Mouse (Mus musculus) limb, embryonic 15.5 days (tissue): ENCODE data around the gene Vegfa. TPM values are rescaled to one million over a fixed set of nuclear protein-coding genes. Genes with fewer than 3 reads are reported as not detected.

Source experiments
- ATAC-seq: fragments of 200-750 bp; cut with Nextera tagmentation; 2 replicates; pipeline ENCODE4 v1.8.0; 2017; ENCODE audit warnings: low read depth, moderate TSS enrichment; ENCODE audit not compliant: insufficient number of reproducible peaks, low FRiP score, low TSS enrichment
- H3K27ac ChIP-seq: fragments of 300-500 bp; sonication (generic); 2 replicates; pipeline ENCODE4 v1.5.1; 2015; ENCODE audit warnings: moderate library complexity, mild to moderate bottlenecking, inconsistent platforms
- H3K27me3 ChIP-seq: fragments of 300-500 bp; sonication (generic); 2 replicates; pipeline ENCODE4 v1.6.1; 2015; ENCODE audit warnings: inconsistent platforms
- H3K36me3 ChIP-seq: fragments of 300-500 bp; sonication (generic); 2 replicates; pipeline ENCODE4 v1.6.1; 2015; ENCODE audit warnings: inconsistent platforms
- H3K4me1 ChIP-seq: fragments of 300-500 bp; sonication (generic); 2 replicates; pipeline ENCODE4 v1.6.1; 2015; ENCODE audit warnings: inconsistent platforms
- H3K4me2 ChIP-seq: fragments of 300-500 bp; sonication (generic); 2 replicates; pipeline ENCODE4 v1.6.1; 2015; ENCODE audit warnings: mild to moderate bottlenecking, inconsistent platforms
- H3K4me3 ChIP-seq: fragments of 300-500 bp; sonication (generic); 2 replicates; pipeline ENCODE4 v1.5.1; 2015; ENCODE audit warnings: mild to moderate bottlenecking, inconsistent platforms
- H3K9ac ChIP-seq: fragments of 300-500 bp; sonication (generic); 2 replicates; pipeline ENCODE4 v1.6.1; 2015; ENCODE audit warnings: inconsistent platforms
- H3K9me3 ChIP-seq: fragments of 300-500 bp; sonication (generic); 2 replicates; pipeline ENCODE4 v1.6.1; 2016; ENCODE audit warnings: inconsistent platforms
- WGBS: fragments of 180-500 bp; shearing (Covaris S2); methylation state at CpG from one replicate; pipeline ENCODE4 v1.1.7; 2015; 5-methylcytosine and 5-hydroxymethylcytosine counted together
- polyA plus RNA-seq: library from polyadenylated mRNA; unstranded; fragments of >200 nt; fragmentation: Nextera tagmentation; extraction: Ambion mirVana; gene quantifications from 2 replicates; pipeline ENCODE4 v1.2.1, GENCODE M21; 2015

The Vegfa gene
- polyA plus RNA-seq, 1 experiment from 2014 or later, result 5.0 TPM

DNA sequence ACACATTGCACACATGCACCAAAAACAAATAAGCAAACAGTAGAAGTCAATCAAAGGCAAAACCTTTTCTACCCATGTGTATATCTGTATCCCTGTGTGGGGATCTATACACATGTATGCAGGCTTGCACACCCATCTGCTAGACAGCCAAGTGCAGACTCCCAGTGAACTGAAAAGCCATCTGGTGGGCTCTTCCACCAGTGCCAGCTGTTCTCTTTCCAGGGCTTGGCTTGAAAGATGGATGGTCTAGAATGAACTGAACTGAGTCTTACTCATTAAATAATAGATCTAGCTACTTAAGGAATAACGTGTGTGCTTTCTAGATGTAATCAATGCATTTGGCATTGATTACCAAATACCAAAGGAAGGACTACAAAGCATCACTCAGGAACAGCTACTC lies 50.3 kb downstream of the Vegfa start:
- H3K4me3 ChIP-seq, result no peak overlapping the region
- H3K9ac ChIP-seq, result no peak overlapping the region
- H3K36me3 ChIP-seq, result no peaks in the 10 kb centered on the region
- H3K27ac ChIP-seq, result no peak overlapping the region
- no peak for ATAC-seq
- H3K4me1 ChIP-seq, result peaks cover 7% of the 10 kb centered on the region
- no peak overlapping the region for H3K4me2 ChIP-seq
- WGBS, result 44% methylated on average over 1 of the region's 1 CpGs
- H3K9me3 ChIP-seq, result no peaks in the 10 kb centered on the region
- H3K27me3 ChIP-seq, result no peaks in the 10 kb centered on the region

DNA sequence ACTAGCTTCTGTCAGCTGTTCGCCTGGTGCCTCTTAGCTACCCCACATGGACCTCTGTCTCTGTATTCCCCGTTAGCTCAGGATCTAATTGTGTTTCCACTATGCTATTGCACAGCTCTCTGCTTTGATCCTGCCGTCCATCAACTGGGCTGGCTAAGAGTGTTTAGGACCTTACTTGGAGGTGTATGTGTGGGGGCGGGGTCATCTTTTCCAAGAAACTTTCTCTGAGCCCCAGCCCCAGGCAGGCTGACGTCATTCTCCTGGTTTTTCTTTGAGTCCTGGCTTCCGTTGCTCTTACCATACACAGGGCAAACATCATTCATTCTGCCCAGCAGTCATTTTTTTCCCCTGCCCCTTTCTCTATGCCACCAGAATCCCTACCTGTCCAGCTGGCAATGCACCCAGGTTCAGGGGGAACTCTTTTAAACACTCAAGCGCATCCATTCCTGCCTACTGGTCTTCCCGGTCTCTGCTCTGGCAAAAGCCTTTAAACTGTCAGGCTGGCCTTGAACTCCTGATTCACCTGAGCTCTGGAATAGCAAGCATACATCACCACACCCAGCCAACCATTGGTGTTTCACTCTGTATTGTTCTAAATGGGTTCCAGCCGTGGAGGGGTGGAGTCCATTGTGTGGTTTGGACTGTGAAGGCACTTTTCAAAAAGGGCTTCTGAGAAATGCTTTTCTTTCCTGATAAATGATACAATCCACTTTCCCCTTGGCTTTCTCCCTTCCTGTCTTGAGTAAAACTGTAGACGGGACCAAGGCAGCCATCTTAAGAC lies 53.0 kb downstream of the Vegfa start:
- WGBS, result 55% methylated on average over 10 of the region's 10 CpGs

DNA sequence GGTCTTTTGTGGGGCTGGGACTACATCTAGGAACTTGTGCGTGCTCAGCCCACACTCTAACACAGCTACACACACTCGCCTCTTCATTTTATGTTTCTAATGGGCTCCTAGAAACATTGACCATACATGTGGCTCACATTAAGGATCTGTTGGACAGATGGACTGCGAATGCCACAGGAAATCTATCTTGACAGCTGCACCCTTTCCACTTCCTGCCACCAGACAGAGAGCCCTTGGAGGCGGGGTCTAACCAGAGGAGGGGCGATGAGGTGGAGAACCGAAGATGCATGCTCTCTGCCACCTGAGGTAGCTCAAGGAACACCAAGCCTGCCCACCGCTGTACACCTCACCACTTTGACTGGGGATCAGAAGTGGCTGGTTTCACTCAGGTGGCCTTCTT lies 57.7 kb downstream of the Vegfa start:
- H3K4me2 ChIP-seq, result no peak overlapping the region
- H3K27ac ChIP-seq, result no peak overlapping the region
- H3K9ac ChIP-seq, result no peak overlapping the region
- 36% methylated on average over 7 of the region's 7 CpGs for WGBS
- peaks cover 12% of the 10 kb centered on the region for H3K4me1 ChIP-seq
- H3K27me3 ChIP-seq, result no peaks in the 10 kb centered on the region
- no peak for ATAC-seq
- no peaks in the 10 kb centered on the region for H3K36me3 ChIP-seq
- no peak overlapping the region for H3K4me3 ChIP-seq
- H3K9me3 ChIP-seq, result no peaks in the 10 kb centered on the region

More for the DNA sequence above, 53.0 kb downstream of the Vegfa start:
- no peak for ATAC-seq
- Histone ChIP-seq H3K27me3 (no peaks in the 10 kb centered on the region), H3K4me1 (peaks cover 12% of the 10 kb centered on the region), H3K9me3 (no peaks in the 10 kb centered on the region), H3K9ac (no peak overlapping the region), H3K4me2 (no peak overlapping the region), H3K27ac (no peak overlapping the region; the same call in 1 of the 2 replicates), H3K36me3 (no peaks in the 10 kb centered on the region), H3K4me3 (no peak overlapping the region)

DNA sequence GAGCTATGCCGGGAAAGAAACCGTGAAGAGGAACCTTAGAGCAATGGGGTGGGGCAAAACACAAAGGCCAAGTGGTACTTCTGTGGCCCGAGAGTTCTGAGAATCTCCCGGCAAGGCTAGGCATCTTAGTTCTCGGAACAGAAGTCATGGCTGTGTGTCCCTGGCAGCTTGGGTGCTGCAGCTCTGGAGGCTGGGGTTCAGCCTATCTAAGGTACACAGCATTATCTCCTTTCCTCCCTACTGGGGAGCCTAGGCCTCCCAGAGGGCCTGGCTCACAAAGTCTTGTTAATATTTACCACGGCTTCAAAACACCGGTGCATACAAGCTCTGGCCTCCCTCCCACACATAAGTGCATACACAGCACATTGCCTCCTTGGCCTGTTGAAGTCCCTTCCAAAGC lies 59.0 kb downstream of the Vegfa start:
- H3K9ac ChIP-seq, result no peak overlapping the region
- H3K36me3 ChIP-seq, result no peaks in the 10 kb centered on the region
- no peak overlapping the region for H3K27ac ChIP-seq
- H3K9me3 ChIP-seq, result no peaks in the 10 kb centered on the region
- no peaks in the 10 kb centered on the region for H3K27me3 ChIP-seq
- H3K4me3 ChIP-seq, result no peak overlapping the region
- no peak for ATAC-seq
- WGBS, result 87% methylated on average over 7 of the region's 7 CpGs
- peaks cover 4% of the 10 kb centered on the region; the same call in 1 of the 2 replicates for H3K4me1 ChIP-seq
- no peak overlapping the region for H3K4me2 ChIP-seq

DNA sequence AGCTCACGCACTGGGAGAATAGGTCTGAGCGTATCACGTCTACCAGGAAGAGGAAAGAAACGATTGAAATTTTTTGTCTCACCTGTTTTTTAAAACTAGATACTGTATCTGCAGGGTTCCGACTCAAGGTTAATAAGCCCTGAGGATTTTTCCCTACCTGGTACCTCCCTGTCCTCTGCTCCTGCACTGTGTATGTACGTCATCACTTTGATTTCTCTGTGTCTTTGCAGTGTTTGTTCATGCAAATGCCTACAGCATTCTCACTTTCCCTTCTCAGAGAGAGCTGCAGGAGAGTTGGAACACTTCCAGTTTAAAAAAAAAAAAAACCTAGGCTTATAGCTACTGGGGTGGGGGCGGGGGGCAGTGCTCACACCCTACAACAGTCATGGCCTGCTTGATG lies 59.8 kb downstream of the Vegfa start:
- WGBS, result 77% methylated on average over 7 of the region's 7 CpGs
- Histone ChIP-seq H3K36me3 (no peaks in the 10 kb centered on the region), H3K4me2 (no peak overlapping the region), H3K27ac (no peak overlapping the region), H3K4me1 (peaks cover 9% of the 10 kb centered on the region; the same call in 1 of the 2 replicates), H3K27me3 (no peaks in the 10 kb centered on the region), H3K9me3 (no peaks in the 10 kb centered on the region), H3K9ac (no peak overlapping the region), H3K4me3 (no peak overlapping the region)
- no peak for ATAC-seq

DNA sequence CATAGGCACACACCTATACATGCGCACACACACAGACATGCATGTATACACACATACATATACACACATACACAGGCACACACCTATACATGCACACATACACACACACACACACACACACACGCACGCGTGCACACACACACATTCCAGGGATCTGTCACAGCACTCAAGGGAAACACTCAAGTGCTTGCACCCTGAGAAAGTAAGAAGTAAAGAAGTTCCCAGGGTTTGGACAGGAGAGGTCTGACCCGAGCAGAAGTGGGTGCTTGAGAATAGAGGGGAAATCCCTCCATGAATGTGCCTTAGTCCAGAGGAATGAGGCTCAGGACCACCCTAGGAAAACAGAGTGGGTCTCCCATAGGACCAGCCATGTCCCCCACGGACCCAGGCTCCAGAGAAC lies 60.4 kb downstream of the Vegfa start:
- H3K9ac ChIP-seq, result no peak overlapping the region
- no peaks in the 10 kb centered on the region for H3K27me3 ChIP-seq
- no peaks in the 10 kb centered on the region for H3K36me3 ChIP-seq
- no peak overlapping the region for H3K27ac ChIP-seq
- no peak overlapping the region for H3K4me2 ChIP-seq
- H3K4me1 ChIP-seq, result peaks cover 9% of the 10 kb centered on the region; the same call in 1 of the 2 replicates
- WGBS, result 93% methylated on average over 6 of the region's 6 CpGs
- ATAC-seq, result no peak
- H3K4me3 ChIP-seq, result no peak overlapping the region
- H3K9me3 ChIP-seq, result no peaks in the 10 kb centered on the region

DNA sequence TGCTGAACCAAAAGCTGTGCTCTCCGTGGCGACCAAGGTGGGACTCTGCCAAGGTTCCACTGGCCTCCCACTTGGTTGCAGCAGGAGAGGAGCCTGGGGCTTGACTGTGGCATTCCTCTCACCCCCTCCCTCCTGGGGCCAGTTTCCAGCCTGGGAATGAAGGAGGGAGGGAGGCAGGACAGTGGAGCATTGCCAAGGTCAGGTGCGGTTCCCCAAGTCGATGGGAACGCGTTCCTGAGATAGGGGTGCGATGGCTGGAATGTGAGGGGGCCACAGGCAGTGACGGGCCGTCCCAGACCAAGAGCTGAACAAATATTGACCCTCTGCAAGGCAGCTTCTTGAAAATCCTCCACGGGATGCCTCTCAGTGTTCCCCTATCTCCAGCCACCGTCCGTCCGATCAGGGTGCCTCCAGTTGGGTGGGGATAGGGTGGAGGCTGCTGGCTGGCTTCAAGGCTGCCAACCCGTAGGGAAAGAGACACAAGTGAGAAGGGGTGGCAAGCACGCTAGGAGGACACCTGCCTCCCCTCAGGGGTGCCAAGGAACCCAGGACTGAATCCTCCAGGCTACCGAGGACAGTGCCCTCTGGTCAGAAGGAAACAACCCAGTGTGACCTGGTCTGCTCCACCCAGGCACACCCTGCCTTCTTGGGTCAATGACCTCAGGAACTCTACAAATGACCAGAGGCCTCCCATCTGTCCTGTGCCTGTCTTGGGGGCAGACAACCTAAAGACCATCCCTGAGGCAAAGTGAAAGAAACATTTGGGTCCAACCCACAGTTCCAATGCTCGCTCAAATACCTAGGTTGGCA lies 61.2 kb downstream of the Vegfa start:
- peaks cover 11% of the 10 kb centered on the region for H3K4me1 ChIP-seq
- no peak for ATAC-seq
- H3K9ac ChIP-seq, result no peak overlapping the region
- H3K27ac ChIP-seq, result no peak overlapping the region
- no peak overlapping the region for H3K4me3 ChIP-seq
- H3K9me3 ChIP-seq, result no peaks in the 10 kb centered on the region
- no peaks in the 10 kb centered on the region for H3K36me3 ChIP-seq
- no peak overlapping the region for H3K4me2 ChIP-seq
- H3K27me3 ChIP-seq, result no peaks in the 10 kb centered on the region
- 79% methylated on average over 17 of the region's 17 CpGs for WGBS

DNA sequence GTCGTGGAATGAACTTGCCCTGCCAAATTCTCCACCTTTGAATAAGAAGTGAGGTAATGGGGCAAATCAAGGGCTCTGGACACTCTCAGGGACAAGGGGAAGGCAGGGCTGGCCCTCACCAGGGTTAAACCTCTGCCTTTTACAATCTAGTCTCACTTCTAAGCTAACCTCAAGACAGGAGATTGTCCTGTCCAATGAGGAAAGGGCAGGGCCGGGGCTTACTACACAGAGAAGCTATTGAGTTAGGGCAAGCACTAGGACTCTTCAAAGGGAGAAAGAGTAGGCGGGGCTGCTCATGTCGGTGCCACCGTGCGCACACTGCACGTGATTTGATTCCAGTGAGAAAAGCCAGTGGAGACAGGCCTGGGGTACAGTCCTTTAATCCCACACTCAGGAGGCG lies 62.6 kb downstream of the Vegfa start:
- H3K4me2 ChIP-seq, result no peak overlapping the region
- 53% methylated on average over 8 of the region's 8 CpGs for WGBS
- H3K4me1 ChIP-seq, result peaks cover 10% of the 10 kb centered on the region
- H3K9me3 ChIP-seq, result no peaks in the 10 kb centered on the region
- no peak overlapping the region for H3K9ac ChIP-seq
- ATAC-seq, result no peak
- H3K27me3 ChIP-seq, result no peaks in the 10 kb centered on the region
- H3K27ac ChIP-seq, result no peak overlapping the region
- H3K4me3 ChIP-seq, result no peak overlapping the region
- H3K36me3 ChIP-seq, result no peaks in the 10 kb centered on the region

DNA sequence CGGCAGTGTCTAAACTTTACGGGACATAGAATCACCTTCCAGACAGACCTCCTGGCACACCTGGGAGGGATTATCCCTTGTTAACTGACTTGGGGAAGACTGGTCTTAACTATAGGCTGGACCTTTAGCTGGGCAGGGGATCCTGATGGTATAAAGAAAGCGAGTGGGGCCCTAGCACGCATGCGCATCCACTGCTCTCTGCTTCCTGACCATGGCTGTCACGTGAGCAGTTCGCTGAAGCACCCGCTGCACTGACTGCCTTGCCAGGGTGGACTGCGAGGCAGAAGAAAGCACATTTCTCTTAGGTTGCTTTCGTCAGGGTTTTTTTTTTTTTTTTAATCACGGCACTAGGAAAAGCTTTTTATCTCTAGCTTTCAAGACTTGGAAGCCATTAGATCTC lies 63.8 kb downstream of the Vegfa start:
- no peaks in the 10 kb centered on the region for H3K9me3 ChIP-seq
- H3K27me3 ChIP-seq, result no peaks in the 10 kb centered on the region
- no peak overlapping the region for H3K4me2 ChIP-seq
- no peaks in the 10 kb centered on the region for H3K36me3 ChIP-seq
- 75% methylated on average over 11 of the region's 11 CpGs for WGBS
- no peak overlapping the region for H3K27ac ChIP-seq
- no peak for ATAC-seq
- no peak overlapping the region for H3K9ac ChIP-seq
- no peak overlapping the region for H3K4me3 ChIP-seq
- peaks cover 7% of the 10 kb centered on the region for H3K4me1 ChIP-seq

Other genes with a start within 250 kb of the Vegfa start
- 126 and 132 TPM in 2 replicates for gene Mrps18a, start 78.6 kb upstream of the Vegfa start, polyA plus RNA-seq
- 9.6 and 10.1 TPM in 2 replicates for gene Rsph9, start 111.8 kb upstream of the Vegfa start, polyA plus RNA-seq
- gene Mad2l1bp, start 121.2 kb upstream of the Vegfa start, polyA plus RNA-seq, result 35.1 and 36.4 TPM in 2 replicates
- gene Gtpbp2, start 128.7 kb upstream of the Vegfa start, polyA plus RNA-seq, result 35.6 and 39.6 TPM in 2 replicates
- gene Polh, start 170.3 kb upstream of the Vegfa start, polyA plus RNA-seq, result 18.5 and 20.1 TPM in 2 replicates
- 30.3 and 32.0 TPM in 2 replicates for gene Xpo5, start 170.4 kb upstream of the Vegfa start, polyA plus RNA-seq
- 75.4 and 76.5 TPM in 2 replicates for gene Polr1c, start 215.7 kb upstream of the Vegfa start, polyA plus RNA-seq
- 133 and 162 TPM in 2 replicates for gene Yipf3, start 215.7 kb upstream of the Vegfa start, polyA plus RNA-seq
- gene Lrrc73, start 221.2 kb upstream of the Vegfa start, polyA plus RNA-seq, result 1.3 and 1.4 TPM in 2 replicates